Mouse (Mus musculus) bone marrow macrophage, adult 2 months (primary cell): ENCODE results near the gene Med29.

Experiments used
- CTCF ChIP-seq: IDR thresholded peaks from 2 replicates; pipeline ENCODE4 v1.5.1; 2012; ENCODE audit warnings: low read depth, mild to moderate bottlenecking, low read length, moderate library complexity
- POLR2A ChIP-seq: IDR thresholded peaks from 2 replicates; pipeline ENCODE4 v1.6.1; 2012; ENCODE audit warnings: mild to moderate bottlenecking, low read depth, low read length, borderline replicate concordance

DNA sequence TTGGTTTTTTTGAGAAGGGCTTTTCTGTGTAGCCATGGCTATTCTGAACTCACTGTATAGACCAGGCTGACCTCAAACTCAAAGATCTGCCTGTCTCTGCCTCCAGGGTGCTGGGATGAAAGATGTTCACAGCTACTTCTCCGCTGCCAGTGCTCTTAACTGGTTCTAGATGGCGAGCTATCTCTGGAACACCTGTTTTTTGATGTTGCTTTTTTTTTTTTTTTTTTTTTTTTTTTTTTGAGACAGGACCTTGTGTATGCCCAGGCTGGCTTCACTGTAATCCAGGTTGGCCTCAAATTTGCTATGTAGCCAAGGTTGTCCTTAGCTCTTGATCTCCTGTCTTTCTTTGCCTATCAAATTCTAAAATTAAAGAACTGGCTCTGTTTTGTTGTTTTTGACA, 46.3 kb upstream of the Med29 start:
- TF ChIP-seq POLR2A (no peak), CTCF (no peak)
